Mouse (Mus musculus) lung, embryonic 15.5 days (tissue): ENCODE results near the gene Tlx2. TPM values are rescaled to one million over a fixed set of nuclear protein-coding genes. Genes with fewer than 3 reads are reported as not detected.

ENCODE experiments used
- ATAC-seq: fragments of 200-750 bp; cut with Nextera tagmentation; 2 replicates; pipeline ENCODE4 v1.8.0; 2017; ENCODE audit warnings: moderate number of reproducible peaks, borderline replicate concordance; ENCODE audit not compliant: low FRiP score, low TSS enrichment; ENCODE audit errors: extremely low read depth
- H3K27ac ChIP-seq: fragments of 300-500 bp; sonication (generic); 2 replicates; pipeline ENCODE4 v1.5.1; 2015; ENCODE audit warnings: moderate library complexity, mild to moderate bottlenecking, inconsistent platforms
- H3K27me3 ChIP-seq: fragments of 300-500 bp; sonication (generic); 2 replicates; pipeline ENCODE4 v1.6.1; 2015; ENCODE audit warnings: inconsistent platforms
- H3K36me3 ChIP-seq: fragments of 300-500 bp; sonication (generic); 2 replicates; pipeline ENCODE4 v1.6.1; 2015; ENCODE audit warnings: inconsistent platforms
- H3K4me1 ChIP-seq: fragments of 300-500 bp; sonication (generic); 2 replicates; pipeline ENCODE4 v1.6.1; 2015; ENCODE audit warnings: inconsistent platforms
- H3K4me2 ChIP-seq: fragments of 300-500 bp; sonication (generic); 2 replicates; pipeline ENCODE4 v1.6.1; 2015; ENCODE audit warnings: inconsistent platforms, mild to moderate bottlenecking, moderate library complexity
- H3K4me3 ChIP-seq: fragments of 300-500 bp; sonication (generic); 2 replicates; pipeline ENCODE4 v1.5.1; 2015; ENCODE audit warnings: mild to moderate bottlenecking, inconsistent platforms
- H3K9ac ChIP-seq: fragments of 300-500 bp; sonication (generic); 2 replicates; pipeline ENCODE4 v1.6.1; 2015; ENCODE audit warnings: inconsistent platforms
- H3K9me3 ChIP-seq: fragments of 300-500 bp; sonication (generic); 2 replicates; pipeline ENCODE4 v1.6.1; 2016; ENCODE audit warnings: inconsistent platforms
- WGBS: fragments of 180-500 bp; shearing (Covaris S2); methylation state at CpG from one replicate; pipeline ENCODE4 v1.1.7; 2015; 5-methylcytosine and 5-hydroxymethylcytosine counted together
- polyA plus RNA-seq: library from polyadenylated mRNA; unstranded; fragments of >200 nt; fragmentation: Nextera tagmentation; extraction: Ambion mirVana; gene quantifications from 2 replicates; pipeline ENCODE4 v1.2.1, GENCODE M21; 2015

Tlx2 gene
- polyA plus RNA-seq, 1 experiment from 2014 or later = 1.0 TPM

- Histone ChIP-seq H3K27ac (peak within 1 kb of the TSS; percentile 75), H3K4me2 (peak within 1 kb of the TSS; percentile 88), H3K4me3 (peak within 1 kb of the TSS; percentile 95), H3K27me3 (no peaks in the 10 kb centered on the region), H3K4me1 (peaks cover 20% of the 10 kb centered on the region), H3K9ac (peak within 1 kb of the TSS; percentile 88), H3K9me3 (no peaks in the 10 kb centered on the region), H3K36me3 (0 out of 2 replicates have a peak, but pooled peaks cover 15% of the 10 kb centered on the region)
- ATAC-seq = peak; percentile 91
- WGBS = under 1% methylated on average over 76 of the region's 76 CpGs
Measured at GRCm38 (mm10) chr6:83108762-83109668, 38.9 kb upstream of the Tlx2 start, which contains the start of gene Mrpl53. Gene Mrpl53 (plus strand): TSS chr6:83109040.

DNA sequence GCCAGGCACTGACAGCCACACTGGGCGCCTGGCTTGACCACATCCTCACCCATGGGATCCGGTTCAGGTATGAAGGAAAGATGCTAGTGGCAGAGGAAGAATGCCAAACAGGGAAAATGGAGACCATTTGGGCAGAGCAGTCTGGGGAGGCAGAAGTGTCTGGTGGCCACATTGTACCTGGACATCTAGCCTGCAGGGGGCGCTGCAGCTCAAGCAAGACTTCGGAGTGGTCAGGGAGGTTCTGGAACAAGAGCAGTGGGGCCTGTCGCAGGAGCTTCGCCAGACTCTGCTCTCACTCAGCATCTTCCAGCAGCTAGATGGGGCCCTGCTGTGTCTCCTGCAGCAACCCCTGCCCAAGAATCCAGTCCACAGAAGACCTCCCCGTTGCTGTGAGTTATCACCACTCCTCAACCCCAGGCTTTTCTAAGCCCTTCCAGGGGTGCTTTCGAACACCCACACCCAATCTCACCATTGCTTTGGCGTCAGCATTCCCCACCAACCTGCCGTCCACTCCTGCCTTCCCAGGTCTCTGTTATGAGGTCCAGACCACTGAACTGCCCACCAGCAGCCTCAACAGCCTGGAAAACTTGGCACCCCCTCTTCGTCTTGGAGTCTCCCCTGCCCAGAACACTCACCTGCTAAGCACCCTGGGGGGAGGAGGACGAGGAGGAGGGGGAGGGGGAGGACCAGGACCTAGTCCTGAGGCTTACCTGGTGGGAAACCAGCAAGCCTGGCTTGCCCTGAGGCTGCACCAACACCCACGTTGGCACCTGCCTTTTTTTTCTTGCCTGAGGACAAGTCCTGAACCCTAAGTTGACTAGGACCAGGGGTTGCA lies 37.7 kb upstream of the Tlx2 start:
- no peak for ATAC-seq
- 36% methylated on average over 13 of the region's 13 CpGs for WGBS
- H3K9me3 ChIP-seq = no peaks in the 10 kb centered on the region
- H3K27ac ChIP-seq = no peak overlapping the region
- peak overlapping the region; percentile 95 for H3K4me3 ChIP-seq
- no peaks in the 10 kb centered on the region for H3K27me3 ChIP-seq
- 0 out of 2 replicates have a peak overlapping the region, but pooled peaks have one; percentile 88 for H3K9ac ChIP-seq
- peak overlapping the region; percentile 88 for H3K4me2 ChIP-seq
- H3K36me3 ChIP-seq = 0 out of 2 replicates have a peak, but pooled peaks cover 15% of the 10 kb centered on the region
- H3K4me1 ChIP-seq = peaks cover 28% of the 10 kb centered on the region

GRCm38 (mm10) chr6:83104158-83104557 lies 34.1 kb upstream of the Tlx2 start:
- Histone ChIP-seq H3K4me2 (no peak overlapping the region), H3K4me3 (no peak overlapping the region), H3K4me1 (peaks cover 27% of the 10 kb centered on the region), H3K27ac (no peak overlapping the region), H3K36me3 (0 out of 2 replicates have a peak, but pooled peaks cover 3% of the 10 kb centered on the region), H3K27me3 (no peaks in the 10 kb centered on the region), H3K9ac (no peak overlapping the region), H3K9me3 (no peaks in the 10 kb centered on the region)
- 74% methylated on average over 4 of the region's 4 CpGs for WGBS
- ATAC-seq = no peak

DNA sequence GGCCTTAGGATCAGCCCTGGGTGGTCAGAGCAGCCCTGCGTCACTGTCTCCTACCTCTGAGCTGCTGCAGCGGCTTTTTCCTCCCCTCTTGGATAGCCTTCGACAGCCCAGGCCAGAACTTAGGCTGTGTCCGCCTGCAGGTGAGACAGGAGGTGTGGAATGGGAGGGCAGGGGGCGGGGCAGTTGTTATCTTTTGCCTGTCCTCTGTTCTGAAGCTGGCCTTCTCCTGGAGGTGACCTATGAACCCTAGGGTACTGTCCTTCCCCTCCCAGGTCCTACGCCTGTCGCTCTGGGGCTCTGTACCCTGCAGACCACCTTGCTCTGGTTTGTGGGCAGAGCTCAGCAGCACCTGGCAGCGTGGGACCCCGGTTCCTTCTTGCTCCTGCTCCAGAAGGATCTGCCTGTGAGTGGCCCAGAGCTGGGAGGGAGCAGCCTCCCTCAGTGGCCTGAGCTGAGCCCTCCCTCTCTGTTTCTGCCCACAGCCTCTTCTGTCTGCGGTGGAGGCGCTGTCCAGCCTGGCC lies 33.1 kb upstream of the Tlx2 start:
- no peaks in the 10 kb centered on the region for H3K27me3 ChIP-seq
- peak overlapping the region; percentile 71; the same call in 1 of the 2 replicates for H3K9ac ChIP-seq
- ATAC-seq = no peak
- WGBS = 48% methylated on average over 11 of the region's 11 CpGs
- H3K27ac ChIP-seq = no peak overlapping the region
- H3K4me1 ChIP-seq = peaks cover 24% of the 10 kb centered on the region
- H3K4me2 ChIP-seq = peak overlapping the region; percentile 97
- H3K4me3 ChIP-seq = peak overlapping the region; percentile 65; the same call in 1 of the 2 replicates
- H3K36me3 ChIP-seq = 0 out of 2 replicates have a peak, but pooled peaks cover 3% of the 10 kb centered on the region
- no peaks in the 10 kb centered on the region for H3K9me3 ChIP-seq

GRCm38 (mm10) chr6:83101688-83102556 lies 31.8 kb upstream of the Tlx2 start:
- Histone ChIP-seq H3K27ac (peak overlapping the region; percentile 81), H3K4me3 (peak overlapping the region; percentile 65), H3K9me3 (no peaks in the 10 kb centered on the region), H3K4me2 (peak overlapping the region; percentile 97), H3K9ac (peak overlapping the region; percentile 71), H3K36me3 (0 out of 2 replicates have a peak, but pooled peaks cover 3% of the 10 kb centered on the region), H3K27me3 (no peaks in the 10 kb centered on the region), H3K4me1 (peaks cover 18% of the 10 kb centered on the region)
- ATAC-seq = peak; percentile 81
- under 1% methylated on average over 73 of the region's 74 CpGs for WGBS

GRCm38 (mm10) chr6:83101316-83101687 lies 31.2 kb upstream of the Tlx2 start, which contains the start of the genes Ccdc142 and Gm42688:
Gene Ccdc142 (plus strand): TSS chr6:83101601.
Gene Gm42688 (plus strand): TSS chr6:83101617.
- peak within 1 kb of the TSS; percentile 71 for H3K9ac ChIP-seq
- peak within 1 kb of the TSS; percentile 81 for H3K27ac ChIP-seq
- peak; percentile 78 for ATAC-seq
- no peaks in the 10 kb centered on the region; the same call in 1 of the 2 replicates for H3K27me3 ChIP-seq
- no peaks in the 10 kb centered on the region for H3K9me3 ChIP-seq
- H3K4me2 ChIP-seq = peak within 1 kb of the TSS; percentile 97
- H3K36me3 ChIP-seq = 0 out of 2 replicates have a peak, but pooled peaks cover 3% of the 10 kb centered on the region
- H3K4me1 ChIP-seq = peaks cover 18% of the 10 kb centered on the region
- peak within 1 kb of the TSS; percentile 65 for H3K4me3 ChIP-seq
- under 1% methylated on average over 25 of the region's 25 CpGs for WGBS

- Histone ChIP-seq H3K4me1 (peaks cover 16% of the 10 kb centered on the region), H3K36me3 (no peaks in the 10 kb centered on the region), H3K27ac (no peak overlapping the region), H3K4me2 (no peak overlapping the region), H3K9ac (no peak overlapping the region), H3K27me3 (no peaks in the 10 kb centered on the region; the same call in 1 of the 2 replicates), H3K4me3 (no peak overlapping the region), H3K9me3 (no peaks in the 10 kb centered on the region)
- WGBS = 60% methylated on average over 2 of the region's 2 CpGs
- no peak for ATAC-seq
Measured at GRCm38 (mm10) chr6:83098411-83098810, 28.3 kb upstream of the Tlx2 start.

- ATAC-seq = no peak
- 41% methylated on average over 6 of the region's 6 CpGs for WGBS
- H3K27ac ChIP-seq = no peak overlapping the region
Measured at GRCm38 (mm10) chr6:83095968-83096367, 25.9 kb upstream of the Tlx2 start.

GRCm38 (mm10) chr6:83092416-83093127 lies 22.5 kb upstream of the Tlx2 start:
- peaks cover 10% of the 10 kb centered on the region for H3K4me1 ChIP-seq
- no peaks in the 10 kb centered on the region for H3K36me3 ChIP-seq
- no peak overlapping the region for H3K4me3 ChIP-seq
- ATAC-seq = peak; percentile 53; the same call in 1 of the 2 replicates
- no peak overlapping the region for H3K4me2 ChIP-seq
- peak overlapping the region; percentile 57; the same call in 1 of the 2 replicates for H3K27ac ChIP-seq
- H3K9me3 ChIP-seq = no peaks in the 10 kb centered on the region
- H3K27me3 ChIP-seq = peaks cover 26% of the 10 kb centered on the region
- no peak overlapping the region for H3K9ac ChIP-seq
- WGBS = 25% methylated on average over 6 of the region's 6 CpGs

More at GRCm38 (mm10) chr6:83095968-83096367, 25.9 kb upstream of the Tlx2 start:
- H3K4me1 ChIP-seq = 0 out of 2 replicates have a peak, but pooled peaks cover 6% of the 10 kb centered on the region
- H3K36me3 ChIP-seq = no peaks in the 10 kb centered on the region
- no peak overlapping the region for H3K9ac ChIP-seq
- H3K27me3 ChIP-seq = no peaks in the 10 kb centered on the region; the same call in 1 of the 2 replicates
- no peak overlapping the region for H3K4me3 ChIP-seq
- H3K4me2 ChIP-seq = no peak overlapping the region
- H3K9me3 ChIP-seq = no peaks in the 10 kb centered on the region

DNA sequence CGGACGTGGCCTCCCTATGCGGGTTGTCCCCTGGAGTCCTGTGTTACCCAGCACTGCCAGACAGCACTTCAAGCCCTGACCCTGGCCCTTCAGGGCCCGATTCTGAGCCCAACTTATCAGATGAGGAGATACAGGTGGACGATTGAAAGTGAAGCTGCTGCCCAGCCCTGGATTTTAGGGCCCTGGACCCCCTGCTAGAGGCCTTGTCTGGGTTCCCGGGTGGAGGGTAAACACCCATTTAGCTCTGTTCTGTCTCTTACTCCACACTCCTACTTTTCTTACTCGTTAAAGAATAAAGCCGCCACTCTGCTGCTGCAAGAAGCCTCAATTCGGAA lies 17.8 kb upstream of the Tlx2 start:
- Histone ChIP-seq H3K9me3 (no peaks in the 10 kb centered on the region), H3K4me1 (peaks cover 19% of the 10 kb centered on the region), H3K9ac (no peak overlapping the region; the same call in 1 of the 2 replicates), H3K27ac (no peak overlapping the region), H3K4me3 (peak overlapping the region; percentile 32), H3K4me2 (peak overlapping the region; percentile 51), H3K36me3 (no peaks in the 10 kb centered on the region), H3K27me3 (peaks cover 73% of the 10 kb centered on the region)
- ATAC-seq = no peak
- 12% methylated on average over 9 of the region's 9 CpGs for WGBS
